Mouse (Mus musculus) heart, postnatal 10 days (tissue): Measurements from ENCODE around the gene Gon4l. TPM values are rescaled to one million over a fixed set of nuclear protein-coding genes. Genes with fewer than 3 reads are reported as not detected.

Experiments
- total RNA-seq, 2 experiments: library from RNA; stranded (reverse); gene quantifications; 2 replicates each; pipeline ENCODE4 v1.2.3; 2021

Gon4l gene
- total RNA-seq, 2 experiments from 2014 or later, result 25.4 to 33.6 TPM

Other genes with a start within 250 kb of the Gon4l start
- gene Arhgef2, start 229.3 kb upstream of the Gon4l start, total RNA-seq, result 10 to 100 TPM; 89.5 to 96.3 TPM
- not detected for gene Rxfp4, start 182.1 kb upstream of the Gon4l start, total RNA-seq
- 10 to 100 TPM; 39.5 to 42.9 TPM for gene Khdc4, start 149.4 kb upstream of the Gon4l start, total RNA-seq
- 10 to 100 TPM; 59.4 to 70.2 TPM for gene Rit1, start 118.4 kb upstream of the Gon4l start, total RNA-seq
- gene Syt11, start 60.1 kb upstream of the Gon4l start, total RNA-seq, result 1 to 10 TPM; 5.7 to 6.7 TPM
- 10 to 100 TPM; 22.8 to 24.3 TPM for gene Msto1, start 78.8 kb downstream of the Gon4l start, total RNA-seq
- gene Ash1l, start 115.4 kb downstream of the Gon4l start, total RNA-seq, result 10 to 100 TPM; 45.4 to 46.0 TPM
- 100 to 1,000 TPM; 105 to 114 TPM for gene Dap3, start 116.0 kb downstream of the Gon4l start, total RNA-seq